Comparison of ENCODE assay signal across 8 mouse cellular contexts in genomic region chr19:23141391-23142281, GRCm38 (mm10). TPM values are rescaled to one million over a fixed set of nuclear protein-coding genes. Genes with fewer than 3 reads are reported as not detected.
A peak's percentile ranks its signal among the peaks of the same experiment; 100 is the strongest.
DNase-seq lines count a peak whose midpoint lies in the region; ATAC-seq and TF ChIP-seq lines count a peak whose summit lies in the region.

No protein-coding gene starts in this region.

- peak overlapping the region; percentile 94 for H3K4me2 ChIP-seq in lung, embryonic 15.5 days

- no peaks in the 10 kb centered on the region for H3K4me1 ChIP-seq in ES-Bruce4 (ENCODE audit: control insufficient read depth, insufficient read depth, low read length)
- peaks cover 8% of the 10 kb centered on the region; the same call in 1 of the 2 replicates for H3K4me1 ChIP-seq in cerebellum, adult 2 months (ENCODE audit: control insufficient read depth, insufficient read depth, low read length)
- H3K4me1 ChIP-seq in lung, embryonic 15.5 days, result peaks cover 29% of the 10 kb centered on the region

- H3K27ac ChIP-seq in ES-Bruce4 (ENCODE audit: insufficient read depth, low read length), result peak overlapping the region; percentile 87
- H3K27ac ChIP-seq in cerebellum, adult 2 months (ENCODE audit: insufficient read depth, low read length), result peak overlapping the region; percentile 99
- peak overlapping the region; percentile 93 for H3K27ac ChIP-seq in lung, embryonic 15.5 days

- peak; percentile 89 to 91 for DNase-seq in cerebellum, adult 2 months
- peak; percentile 90 for DNase-seq in heart, postnatal 4 days
- peak; percentile 69 for DNase-seq in layer of hippocampus, adult 9-11 months
- DNase-seq in ovary, postnatal 10 days (ENCODE audit: low spot score), result peak; percentile 78
- peak; percentile 10 for DNase-seq in thymus, postnatal 25 days

- H3K4me3 ChIP-seq in ES-Bruce4 (ENCODE audit: low read depth, low read length), result peak overlapping the region; percentile 77
- H3K4me3 ChIP-seq in cerebellum, adult 2 months (replicated peaks; ENCODE audit: insufficient read depth, low read depth, low read length), result peak overlapping the region; percentile 98
- H3K4me3 ChIP-seq in lung, embryonic 15.5 days, result peak overlapping the region; percentile 57

- no peak for TF ChIP-seq EP300 in ES-Bruce4 (IDR thresholded peaks at IDR 0.05; ENCODE audit: insufficient read depth, low read depth, low read length)

- peak; percentile 5 for ATAC-seq in frontal cortex, adult (ENCODE audit: low TSS enrichment)
- peak; percentile 28 for ATAC-seq in lung, embryonic 15.5 days (ENCODE audit: borderline replicate concordance, extremely low read depth, low FRiP score, low TSS enrichment)

- under 1% methylated on average over 92 of the region's 94 CpGs for WGBS in cerebellum, adult 2 months
- under 1% methylated on average over 90 of the region's 94 CpGs for WGBS in lung, embryonic 15.5 days

- no peak for TF ChIP-seq POLR2A in ES-Bruce4 (IDR thresholded peaks at IDR 0.05; ENCODE audit: insufficient read depth, low read length)
- TF ChIP-seq POLR2A in cerebellum, adult 2 months (IDR thresholded peaks at IDR 0.05; ENCODE audit: borderline replicate concordance, insufficient read depth, low read length), result peak; percentile 37; the same call in 1 of the 2 replicates

- no peaks in the 10 kb centered on the region for H3K9me3 ChIP-seq in ES-Bruce4 (replicated peaks; ENCODE audit: control insufficient read depth, insufficient read depth, low read length, poor library complexity, severe bottlenecking)
- no peaks in the 10 kb centered on the region for H3K9me3 ChIP-seq in lung, embryonic 15.5 days

- no peak for TF ChIP-seq CTCF in ES-Bruce4 (IDR thresholded peaks at IDR 0.05; ENCODE audit: low read depth, low read length)
- no peak for TF ChIP-seq CTCF in cerebellum, adult 2 months (IDR thresholded peaks at IDR 0.05; ENCODE audit: borderline replicate concordance, insufficient read depth, low read depth, low read length)

- no peaks in the 10 kb centered on the region for H3K27me3 ChIP-seq in ES-Bruce4 (ENCODE audit: control insufficient read depth, insufficient read depth, low read length, poor library complexity, severe bottlenecking)
- no peaks in the 10 kb centered on the region for H3K27me3 ChIP-seq in cerebellum, adult 2 months (ENCODE audit: control insufficient read depth, insufficient read depth, low read length)
- peaks cover 19% of the 10 kb centered on the region for H3K27me3 ChIP-seq in lung, embryonic 15.5 days

- peak overlapping the region; percentile 93 for H3K9ac ChIP-seq in ES-Bruce4 (ENCODE audit: low read depth, poor library complexity, severe bottlenecking)
- peak overlapping the region; percentile 58 for H3K9ac ChIP-seq in lung, embryonic 15.5 days

- H3K36me3 ChIP-seq in ES-Bruce4 (ENCODE audit: control insufficient read depth, insufficient read depth, low read length, poor library complexity, severe bottlenecking), result peaks cover 25% of the 10 kb centered on the region
- no peaks in the 10 kb centered on the region for H3K36me3 ChIP-seq in lung, embryonic 15.5 days

RNA-seq across cellular contexts. Expression of gene Klf9, which starts 0.6 kb away (rescaled TPM):
- 73.8 and 77.1 TPM in 2 replicates for polyA plus RNA-seq in ES-Bruce4 (2011; ENCODE audit: insufficient read depth, insufficient read length, low read depth, missing spikeins)
- 93.5 and 97.3 TPM in 2 replicates for polyA plus RNA-seq in cerebellum, adult 2 months (2012; rRNA removed)
- total RNA-seq in heart, postnatal 4 days (2021), result 10 to 100 TPM; 26.9 to 27.3 TPM
- polyA plus RNA-seq in lung, embryonic 15.5 days (2015; fragmentation: Nextera tagmentation; extraction: Ambion mirVana), result 5.6 and 6.1 TPM in 2 replicates

Comparison
In these comparisons a context has a peak if more than half of its experiments do, and no peak if none do; other contexts are left out.
1. Peak in every context shown above with its lines: DNase-seq, ATAC-seq, H3K4me3 ChIP-seq and H3K27ac ChIP-seq.
2. DNase-seq: peak in every context shown above with its lines; median percentile 90 in cerebellum, adult 2 months; 90 in heart, postnatal 4 days; 78 in ovary, postnatal 10 days; 69 in layer of hippocampus, adult 9-11 months; 10 in thymus, postnatal 25 days.
3. RNA of gene Klf9, which starts 0.6 kb away (polyA plus RNA-seq): 93.5 to 97.3 TPM in cerebellum, adult 2 months and 73.8 to 77.1 TPM in ES-Bruce4; 5.6 to 6.1 TPM in lung, embryonic 15.5 days; every median in the first group is over 10 times any median in the second.